Mouse (Mus musculus): ENCODE measurements at regions not wholly inside any gene's neighbourhood (a gene's known extent, or its start where the extent isn't known, plus 50 kb on each side); places are given as distances from the start of the nearest gene placed in this dataset.
"Not testable (repeated sequence)": the region's sequence is repeated elsewhere in the genome, so short reads cannot be mapped to it uniquely, and the experiment has no call there.

DNA sequence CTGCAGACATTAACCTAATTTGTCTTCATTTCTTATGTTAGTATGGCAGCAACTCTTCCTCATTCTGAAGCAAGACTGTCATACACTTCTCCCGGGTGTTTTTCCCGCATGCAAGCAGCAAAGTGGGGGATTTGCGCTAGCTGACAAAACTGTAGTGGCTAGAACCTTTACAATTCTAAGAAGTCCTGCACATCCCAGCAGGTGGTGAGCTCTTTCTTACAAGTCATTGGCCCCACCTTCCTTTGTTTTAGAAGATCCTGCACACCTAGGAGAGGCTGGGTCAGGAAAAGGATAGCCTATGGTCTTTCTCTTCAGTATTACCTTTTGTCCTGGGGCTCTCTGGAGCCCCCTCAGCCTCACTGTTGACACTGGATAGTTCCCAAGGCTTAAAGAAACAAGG lies 134.5 kb upstream of the Camk1g start:
- H3K4me3 ChIP-seq (ENCODE audit: insufficient read depth, low read length): no peak overlapping the region

DNA sequence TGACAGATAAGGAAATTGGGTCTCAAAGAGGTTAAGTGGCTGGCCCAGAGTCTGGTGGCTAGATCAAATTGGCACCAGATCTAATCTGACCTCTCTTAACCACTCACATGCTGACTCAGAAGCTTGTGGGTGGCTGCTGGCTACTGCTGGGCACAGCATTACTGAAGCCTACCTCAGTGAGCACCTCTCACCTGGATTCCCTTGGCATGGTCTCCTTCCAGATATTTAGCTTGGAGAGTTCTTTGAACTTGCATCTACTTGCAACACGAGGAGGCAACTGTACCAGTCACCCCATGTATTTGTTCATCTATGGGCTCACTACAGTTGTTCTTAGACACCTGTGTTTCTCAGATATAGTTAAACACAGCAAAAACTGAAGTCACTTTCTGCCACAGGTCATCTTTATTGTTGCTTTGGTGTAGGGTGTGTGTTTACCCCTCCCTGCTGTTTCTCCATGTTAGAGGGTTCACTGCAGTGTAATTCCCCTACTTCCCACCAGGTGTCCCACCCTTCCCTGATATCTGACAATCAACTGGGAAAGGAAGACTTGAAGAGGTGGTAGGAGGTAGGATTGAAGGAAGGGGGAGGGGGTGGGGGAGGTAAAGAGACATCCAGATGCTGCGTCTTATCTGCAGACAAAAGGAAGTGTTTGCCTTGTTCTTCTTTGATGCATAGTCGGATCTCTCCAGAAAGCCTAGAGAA lies 133.7 kb upstream of the Camk1g start:
- no peak overlapping the region for H3K27ac ChIP-seq (ENCODE audit: insufficient read depth, low read length)
- TF ChIP-seq POLR2A (IDR thresholded peaks at IDR 0.05; ENCODE audit: extremely low read depth, insufficient read depth, low read length) (no peak), CTCF (IDR thresholded peaks at IDR 0.05; ENCODE audit: extremely low read depth, insufficient read depth, low read length) (peak; percentile 81)

More for the DNA sequence above, 134.5 kb upstream of the Camk1g start:
- Histone ChIP-seq H3K4me1 (ENCODE audit: control insufficient read depth, insufficient read depth, low read length) (peaks cover 1% of the 10 kb centered on the region; the same call in 1 of the 2 replicates), H3K27ac (ENCODE audit: insufficient read depth, low read length) (no peak overlapping the region)
- no peak for TF ChIP-seq CTCF (IDR thresholded peaks at IDR 0.05; ENCODE audit: extremely low read depth, insufficient read depth, low read length)
- TF ChIP-seq POLR2A (IDR thresholded peaks at IDR 0.05; ENCODE audit: extremely low read depth, insufficient read depth, low read length): no peak

DNA sequence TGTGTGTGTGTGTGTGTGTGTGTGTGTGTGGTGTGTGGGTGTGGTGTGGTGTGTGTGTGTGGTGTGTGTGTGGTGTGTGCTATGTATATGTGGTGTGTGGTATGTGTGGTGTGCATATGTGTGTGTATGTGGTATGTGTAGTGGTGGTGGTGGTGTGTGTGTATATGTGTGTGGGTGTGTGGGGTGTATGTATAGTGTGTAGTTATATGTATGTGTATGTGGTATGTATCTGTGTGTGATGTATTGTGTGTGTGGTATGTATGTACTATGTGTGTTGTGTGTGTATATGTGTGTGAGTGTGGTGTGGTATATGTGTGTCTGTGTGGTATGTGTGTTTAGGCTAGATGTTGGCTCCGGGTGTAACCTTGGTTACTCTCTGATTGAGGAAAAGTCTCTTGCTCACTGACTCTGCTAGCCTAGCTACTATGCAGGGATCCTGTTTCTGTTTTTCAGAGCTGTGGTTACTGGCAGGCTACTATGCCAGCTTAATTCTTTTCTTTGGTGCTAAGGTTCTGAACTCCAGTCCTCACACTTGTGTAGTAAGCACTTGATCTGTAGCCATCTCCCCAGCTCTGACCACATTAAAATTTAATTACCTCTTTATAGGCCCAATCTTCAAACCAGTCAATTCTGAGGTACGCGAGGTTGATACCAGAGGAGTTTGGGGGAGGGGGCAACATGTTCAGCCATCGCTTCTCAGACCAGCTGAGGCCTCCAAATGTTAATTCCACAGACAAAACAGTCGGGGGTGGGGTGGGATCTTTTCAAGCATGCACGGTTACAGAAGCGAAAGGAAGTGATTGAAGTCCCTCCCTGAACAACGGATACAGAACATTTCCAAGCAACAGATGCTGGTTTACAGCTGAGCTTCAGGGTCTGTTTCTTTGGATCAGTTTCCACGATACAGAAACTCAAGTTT lies 126.4 kb upstream of the Camk1g start:
- no peak overlapping the region for H3K4me3 ChIP-seq (ENCODE audit: insufficient read depth, low read length)
- no peak overlapping the region for H3K27ac ChIP-seq (ENCODE audit: insufficient read depth, low read length)
- TF ChIP-seq CTCF (IDR thresholded peaks at IDR 0.05; ENCODE audit: extremely low read depth, insufficient read depth, low read length) (no peak), POLR2A (IDR thresholded peaks at IDR 0.05; ENCODE audit: extremely low read depth, insufficient read depth, low read length) (no peak)
- H3K4me1 ChIP-seq (ENCODE audit: control insufficient read depth, insufficient read depth, low read length): no peaks in the 10 kb centered on the region

More for the DNA sequence above, 133.7 kb upstream of the Camk1g start:
- Histone ChIP-seq H3K4me3 (ENCODE audit: insufficient read depth, low read length) (no peak overlapping the region), H3K4me1 (ENCODE audit: control insufficient read depth, insufficient read depth, low read length) (peaks cover 1% of the 10 kb centered on the region; the same call in 1 of the 2 replicates)

DNA sequence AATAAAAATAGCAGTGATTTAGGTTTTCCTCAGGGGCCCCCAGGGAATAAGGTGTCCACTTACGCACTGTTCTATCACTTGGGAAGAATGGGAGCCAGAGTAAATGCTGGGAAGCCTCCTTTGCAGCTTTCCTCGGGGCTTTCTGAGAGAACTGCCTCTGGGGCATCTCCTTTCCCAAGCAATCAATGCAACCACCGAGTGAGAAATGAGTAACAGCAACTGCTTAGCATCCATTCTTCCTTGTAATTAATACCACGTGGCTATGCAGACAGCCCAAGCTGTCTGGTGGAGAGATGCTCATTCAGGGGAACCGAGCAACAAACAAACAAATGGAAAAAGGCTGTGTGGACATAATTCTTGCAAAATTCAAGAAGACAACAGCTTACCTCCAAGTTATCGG lies 117.9 kb upstream of the Camk1g start:
- TF ChIP-seq POLR2A (IDR thresholded peaks at IDR 0.05; ENCODE audit: extremely low read depth, insufficient read depth, low read length): no peak
- no peak for TF ChIP-seq CTCF (IDR thresholded peaks at IDR 0.05; ENCODE audit: extremely low read depth, insufficient read depth, low read length)
- Histone ChIP-seq H3K27ac (ENCODE audit: insufficient read depth, low read length) (no peak overlapping the region), H3K4me1 (ENCODE audit: control insufficient read depth, insufficient read depth, low read length) (no peaks in the 10 kb centered on the region), H3K4me3 (ENCODE audit: insufficient read depth, low read length) (no peak overlapping the region)

DNA sequence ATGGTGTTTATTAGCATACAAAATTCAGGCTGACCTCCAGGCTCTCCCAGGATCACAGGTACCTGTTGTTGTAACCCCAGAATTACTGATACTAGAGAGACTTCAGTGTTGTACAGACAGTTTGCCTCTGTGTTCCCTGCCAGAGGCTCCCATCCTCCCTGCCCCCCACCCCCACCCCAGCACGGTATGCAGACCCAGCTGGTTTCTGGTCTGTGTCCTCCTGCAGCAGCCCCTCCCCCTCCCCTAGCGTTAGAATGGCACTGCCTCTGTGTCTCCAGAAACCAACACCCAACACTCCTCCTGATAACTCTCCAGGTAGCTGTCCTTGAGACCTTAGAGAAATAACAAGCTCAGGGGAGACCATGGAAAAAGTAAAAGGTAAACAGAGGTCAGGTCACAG lies 116.6 kb upstream of the Camk1g start:
- not testable (repeated sequence) for H3K4me3 ChIP-seq (ENCODE audit: insufficient read depth, low read length); H3K27ac ChIP-seq (ENCODE audit: insufficient read depth, low read length); H3K4me1 ChIP-seq (ENCODE audit: control insufficient read depth, insufficient read depth, low read length)

DNA sequence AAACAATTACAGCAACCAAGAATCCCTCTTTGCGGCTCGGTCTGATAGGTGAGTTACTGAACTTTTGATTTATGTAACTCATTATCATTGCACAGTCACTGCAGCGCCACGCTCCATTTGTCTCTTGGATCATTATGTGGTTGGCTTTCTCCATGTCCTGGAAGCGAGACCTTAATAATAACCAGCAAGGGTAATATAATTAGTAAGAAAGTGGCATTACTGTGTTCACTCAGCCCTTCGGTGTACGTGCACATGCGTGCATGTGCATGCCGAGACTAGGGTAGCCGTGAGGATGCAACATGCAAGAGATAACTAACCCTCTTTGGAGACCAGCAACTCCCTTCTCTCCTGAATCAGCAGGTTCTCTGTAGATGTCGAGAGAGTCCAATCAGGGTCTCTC lies 114.9 kb upstream of the Camk1g start:
- no peaks in the 10 kb centered on the region for H3K4me1 ChIP-seq (ENCODE audit: control insufficient read depth, insufficient read depth, low read length)
- TF ChIP-seq CTCF (IDR thresholded peaks at IDR 0.05; ENCODE audit: extremely low read depth, insufficient read depth, low read length) (no peak), POLR2A (IDR thresholded peaks at IDR 0.05; ENCODE audit: extremely low read depth, insufficient read depth, low read length) (no peak)
- no peak overlapping the region for H3K27ac ChIP-seq (ENCODE audit: insufficient read depth, low read length)
- H3K4me3 ChIP-seq (ENCODE audit: insufficient read depth, low read length): no peak overlapping the region

DNA sequence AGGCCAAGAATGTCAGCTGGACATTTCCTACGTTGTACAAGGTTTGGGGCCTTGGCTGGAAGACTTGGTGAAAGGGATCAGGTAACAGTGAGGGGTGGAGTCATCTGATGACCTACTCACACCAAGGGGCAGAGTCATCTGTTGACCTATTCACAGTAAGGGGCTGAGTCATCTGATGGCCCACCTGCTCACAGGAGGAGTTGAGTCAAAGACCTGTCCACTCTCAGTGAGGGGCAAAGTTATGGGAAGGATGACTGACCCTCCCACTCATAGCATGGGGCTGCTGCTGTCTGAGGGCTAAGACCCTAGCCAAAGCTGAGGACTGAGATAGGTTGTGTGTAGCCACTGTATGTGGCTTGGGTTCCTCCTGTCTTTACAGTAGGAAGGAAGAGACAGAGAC lies 107.2 kb upstream of the Camk1g start:
- Histone ChIP-seq H3K27ac (ENCODE audit: insufficient read depth, low read length) (no peak overlapping the region), H3K4me3 (ENCODE audit: insufficient read depth, low read length) (no peak overlapping the region), H3K4me1 (ENCODE audit: control insufficient read depth, insufficient read depth, low read length) (no peaks in the 10 kb centered on the region)
- TF ChIP-seq POLR2A (IDR thresholded peaks at IDR 0.05; ENCODE audit: extremely low read depth, insufficient read depth, low read length): no peak
- no peak for TF ChIP-seq CTCF (IDR thresholded peaks at IDR 0.05; ENCODE audit: extremely low read depth, insufficient read depth, low read length)

DNA sequence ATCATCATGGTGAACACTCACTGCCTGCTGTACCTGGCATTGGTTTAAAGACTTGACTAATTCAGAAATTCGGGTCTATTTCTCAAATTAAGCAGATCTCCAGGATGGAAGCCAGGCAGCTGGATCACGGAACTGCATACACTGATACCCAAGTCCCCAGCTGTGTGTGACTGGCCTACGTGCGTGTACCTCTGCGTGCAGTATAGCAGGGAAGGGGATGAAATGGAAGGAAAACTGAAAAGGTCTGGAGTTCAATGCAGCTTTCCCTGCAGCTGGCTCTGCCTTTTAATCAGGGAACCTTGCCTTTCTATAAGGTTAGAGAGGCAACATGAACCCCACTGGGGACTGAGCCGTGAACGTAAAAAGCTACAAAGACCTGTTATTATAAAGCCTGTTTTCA lies 106.7 kb upstream of the Camk1g start:
- no peak for TF ChIP-seq POLR2A (IDR thresholded peaks at IDR 0.05; ENCODE audit: extremely low read depth, insufficient read depth, low read length)
- no peaks in the 10 kb centered on the region for H3K4me1 ChIP-seq (ENCODE audit: control insufficient read depth, insufficient read depth, low read length)
- H3K4me3 ChIP-seq (ENCODE audit: insufficient read depth, low read length): no peak overlapping the region

DNA sequence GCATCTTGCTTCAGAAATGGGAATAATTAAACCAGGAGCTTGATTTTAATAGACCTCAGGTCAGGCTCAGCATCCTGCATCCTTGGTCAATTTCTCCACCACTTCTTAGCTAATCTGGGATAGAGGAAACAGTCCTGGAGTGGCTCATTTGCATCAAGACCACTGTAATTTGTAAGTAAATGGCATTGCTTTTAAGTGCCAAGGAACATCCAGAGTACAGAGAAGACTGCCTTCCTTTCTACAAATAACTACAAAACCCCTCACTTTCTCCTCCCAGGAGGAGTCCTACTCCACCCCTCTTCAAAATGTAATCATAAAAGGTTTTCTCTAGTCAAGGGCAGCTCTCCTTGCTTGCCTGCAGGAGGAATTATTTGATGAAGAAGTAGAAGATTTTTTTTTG lies 96.2 kb upstream of the Camk1g start:
- no peaks in the 10 kb centered on the region for H3K4me1 ChIP-seq (ENCODE audit: control insufficient read depth, insufficient read depth, low read length)
- no peak overlapping the region for H3K27ac ChIP-seq (ENCODE audit: insufficient read depth, low read length)
- TF ChIP-seq CTCF (IDR thresholded peaks at IDR 0.05; ENCODE audit: extremely low read depth, insufficient read depth, low read length) (no peak), POLR2A (IDR thresholded peaks at IDR 0.05; ENCODE audit: extremely low read depth, insufficient read depth, low read length) (no peak)
- H3K4me3 ChIP-seq (ENCODE audit: insufficient read depth, low read length): no peak overlapping the region

More for the DNA sequence above, 106.7 kb upstream of the Camk1g start:
- no peak overlapping the region for H3K27ac ChIP-seq (ENCODE audit: insufficient read depth, low read length)

DNA sequence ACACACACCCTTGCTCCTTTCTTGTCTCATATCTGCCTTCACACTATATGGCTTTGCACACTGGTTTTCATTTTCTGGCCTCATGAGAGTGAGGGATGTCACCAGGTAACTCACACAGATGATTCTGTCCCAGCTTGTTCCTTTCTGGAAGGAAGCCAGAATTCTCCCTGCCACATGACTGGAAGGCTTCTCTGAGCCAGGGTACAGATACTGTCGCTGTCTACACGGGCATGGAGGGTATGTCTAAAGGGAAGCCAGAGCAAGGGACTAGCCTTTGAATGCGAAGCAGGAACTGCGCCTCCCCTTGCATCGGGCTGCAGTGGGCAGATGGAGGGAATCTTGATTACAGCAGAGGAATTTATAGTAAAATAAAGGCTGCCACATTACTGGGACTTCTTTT lies 89.6 kb upstream of the Camk1g start:
- no peak overlapping the region for H3K4me3 ChIP-seq (ENCODE audit: insufficient read depth, low read length)
- H3K27ac ChIP-seq (ENCODE audit: insufficient read depth, low read length): no peak overlapping the region
- no peak for TF ChIP-seq CTCF (IDR thresholded peaks at IDR 0.05; ENCODE audit: extremely low read depth, insufficient read depth, low read length)
- no peak for TF ChIP-seq POLR2A (IDR thresholded peaks at IDR 0.05; ENCODE audit: extremely low read depth, insufficient read depth, low read length)
- no peaks in the 10 kb centered on the region for H3K4me1 ChIP-seq (ENCODE audit: control insufficient read depth, insufficient read depth, low read length)

Data from cortical plate, adult 2 months (tissue).